Mouse (Mus musculus): Measurements from ENCODE around the gene Hykk. TPM values are rescaled to one million over a fixed set of nuclear protein-coding genes. Genes with fewer than 3 reads are reported as not detected.

The Hykk gene
- polyA plus RNA-seq (2015; fragmentation: Nextera tagmentation; extraction: Ambion mirVana), result 2.5 and 2.6 TPM in 2 replicates

- peak within 1 kb of the TSS; percentile 68 for H3K4me3 ChIP-seq
- H3K9ac ChIP-seq, result peak within 1 kb of the TSS; percentile 54
- no peaks in the 10 kb centered on the region for H3K27me3 ChIP-seq
- no peaks in the 10 kb centered on the region for H3K36me3 ChIP-seq
- no peaks in the 10 kb centered on the region for H3K9me3 ChIP-seq
- peaks cover 9% of the 10 kb centered on the region for H3K4me1 ChIP-seq (replicated peaks)
- ATAC-seq (ENCODE audit: low FRiP score, low read depth), result peak; percentile 100
- H3K4me2 ChIP-seq, result peak within 1 kb of the TSS; percentile 72
- peak within 1 kb of the TSS; percentile 36; the same call in 1 of the 2 replicates for H3K27ac ChIP-seq (replicated peaks)
- WGBS, result under 1% methylated on average over 34 of the region's 34 CpGs
Observed at GRCm38 (mm10) chr9:54917010-54917677, at the start of gene Hykk. TSS of gene Hykk (plus strand) at chr9:54917283.

- Histone ChIP-seq H3K9me3 (no peaks in the 10 kb centered on the region), H3K27me3 (no peaks in the 10 kb centered on the region), H3K27ac (replicated peaks) (no peak overlapping the region), H3K9ac (no peak overlapping the region), H3K4me1 (replicated peaks) (no peaks in the 10 kb centered on the region), H3K36me3 (peaks cover 23% of the 10 kb centered on the region), H3K4me3 (no peak overlapping the region), H3K4me2 (no peak overlapping the region)
- ATAC-seq (ENCODE audit: low FRiP score, low read depth), result no peak
- WGBS, result 92% methylated on average over 1 of the region's 1 CpGs
Observed at GRCm38 (mm10) chr9:54878759-54879158, 38.3 kb upstream of the Hykk start.

- Histone ChIP-seq H3K9me3 (no peaks in the 10 kb centered on the region), H3K36me3 (peaks cover 62% of the 10 kb centered on the region), H3K9ac (no peak overlapping the region), H3K4me3 (no peak overlapping the region), H3K4me2 (no peak overlapping the region), H3K27me3 (no peaks in the 10 kb centered on the region), H3K4me1 (replicated peaks) (no peaks in the 10 kb centered on the region), H3K27ac (replicated peaks) (no peak overlapping the region)
- WGBS, result 86% methylated on average over 4 of the region's 4 CpGs
- no peak for ATAC-seq (ENCODE audit: low FRiP score, low read depth)
Observed at GRCm38 (mm10) chr9:54892111-54892510, 25.0 kb upstream of the Hykk start.

- Histone ChIP-seq H3K27me3 (no peaks in the 10 kb centered on the region), H3K36me3 (peaks cover 67% of the 10 kb centered on the region), H3K27ac (replicated peaks) (no peak overlapping the region), H3K4me2 (no peak overlapping the region), H3K4me3 (no peak overlapping the region), H3K9me3 (no peaks in the 10 kb centered on the region), H3K4me1 (replicated peaks) (no peaks in the 10 kb centered on the region), H3K9ac (no peak overlapping the region)
- WGBS, result 92% methylated on average over 3 of the region's 3 CpGs
- no peak for ATAC-seq (ENCODE audit: low FRiP score, low read depth)
Observed at GRCm38 (mm10) chr9:54897097-54897496, 20.0 kb upstream of the Hykk start.

GRCm38 (mm10) chr9:54909446-54909845 is 7.6 kb upstream of the Hykk start:
- no peak for ATAC-seq (ENCODE audit: low FRiP score, low read depth)
- Histone ChIP-seq H3K27ac (replicated peaks) (no peak overlapping the region), H3K9ac (no peak overlapping the region), H3K36me3 (peaks cover 51% of the 10 kb centered on the region), H3K4me1 (replicated peaks) (no peaks in the 10 kb centered on the region), H3K4me2 (no peak overlapping the region), H3K4me3 (no peak overlapping the region), H3K27me3 (no peaks in the 10 kb centered on the region), H3K9me3 (no peaks in the 10 kb centered on the region)
- 96% methylated on average over 5 of the region's 5 CpGs for WGBS

- no peaks in the 10 kb centered on the region for H3K27me3 ChIP-seq
- no peak overlapping the region for H3K27ac ChIP-seq (replicated peaks)
- H3K9ac ChIP-seq, result no peak overlapping the region
- peaks cover 9% of the 10 kb centered on the region for H3K4me1 ChIP-seq (replicated peaks)
- no peak for ATAC-seq (ENCODE audit: low FRiP score, low read depth)
- 70% methylated on average over 7 of the region's 7 CpGs for WGBS
- H3K4me2 ChIP-seq, result no peak overlapping the region
- H3K4me3 ChIP-seq, result no peak overlapping the region
- H3K36me3 ChIP-seq, result peaks cover 9% of the 10 kb centered on the region; the same call in 1 of the 2 replicates
- H3K9me3 ChIP-seq, result no peaks in the 10 kb centered on the region
Observed at GRCm38 (mm10) chr9:54915576-54915975, 1.5 kb upstream of the Hykk start.

- Histone ChIP-seq H3K27me3 (no peaks in the 10 kb centered on the region), H3K9me3 (no peaks in the 10 kb centered on the region), H3K9ac (no peak overlapping the region), H3K27ac (replicated peaks) (no peak overlapping the region; the same call in 1 of the 2 replicates), H3K4me1 (replicated peaks) (peaks cover 9% of the 10 kb centered on the region), H3K4me3 (peak overlapping the region; percentile 68; the same call in 1 of the 2 replicates), H3K4me2 (peak overlapping the region; percentile 72), H3K36me3 (peaks cover 5% of the 10 kb centered on the region; the same call in 1 of the 2 replicates)
- ATAC-seq (ENCODE audit: low FRiP score, low read depth), result no peak; the same call in 1 of the 2 replicates
- 70% methylated on average over 8 of the region's 8 CpGs for WGBS
Observed at GRCm38 (mm10) chr9:54916401-54916800, 682 bp upstream of the Hykk start.

- no peak overlapping the region for H3K27ac ChIP-seq (replicated peaks)
- H3K27me3 ChIP-seq, result no peaks in the 10 kb centered on the region
- ATAC-seq (ENCODE audit: low FRiP score, low read depth), result no peak
- peak overlapping the region; percentile 72; the same call in 1 of the 2 replicates for H3K4me2 ChIP-seq
- H3K4me3 ChIP-seq, result no peak overlapping the region
- H3K9me3 ChIP-seq, result no peaks in the 10 kb centered on the region
- H3K36me3 ChIP-seq, result no peaks in the 10 kb centered on the region
- H3K9ac ChIP-seq, result no peak overlapping the region
- H3K4me1 ChIP-seq (replicated peaks), result peaks cover 9% of the 10 kb centered on the region
- 75% methylated on average over 2 of the region's 2 CpGs for WGBS
Observed at GRCm38 (mm10) chr9:54918191-54918590, 1.1 kb downstream of the Hykk start.

GRCm38 (mm10) chr9:54918781-54919180 is 1.7 kb downstream of the Hykk start:
- Histone ChIP-seq H3K4me2 (no peak overlapping the region), H3K27ac (replicated peaks) (no peak overlapping the region), H3K36me3 (no peaks in the 10 kb centered on the region), H3K27me3 (no peaks in the 10 kb centered on the region), H3K9me3 (no peaks in the 10 kb centered on the region), H3K4me1 (replicated peaks) (peaks cover 9% of the 10 kb centered on the region), H3K4me3 (no peak overlapping the region), H3K9ac (no peak overlapping the region)
- ATAC-seq (ENCODE audit: low FRiP score, low read depth), result no peak
- 95% methylated on average over 5 of the region's 5 CpGs for WGBS

- Histone ChIP-seq H3K36me3 (no peaks in the 10 kb centered on the region), H3K27me3 (no peaks in the 10 kb centered on the region), H3K9ac (no peak overlapping the region), H3K4me1 (replicated peaks) (peaks cover 9% of the 10 kb centered on the region), H3K4me2 (no peak overlapping the region), H3K4me3 (no peak overlapping the region), H3K27ac (replicated peaks) (no peak overlapping the region), H3K9me3 (no peaks in the 10 kb centered on the region)
- 59% methylated on average over 4 of the region's 4 CpGs for WGBS
- no peak for ATAC-seq (ENCODE audit: low FRiP score, low read depth)
Observed at GRCm38 (mm10) chr9:54919946-54920345, 2.9 kb downstream of the Hykk start.

GRCm38 (mm10) chr9:54930741-54931140 is 13.7 kb downstream of the Hykk start:
- H3K27ac ChIP-seq (replicated peaks), result no peak overlapping the region
- H3K9ac ChIP-seq, result no peak overlapping the region
- 98% methylated on average over 1 of the region's 1 CpGs for WGBS
- H3K9me3 ChIP-seq, result no peaks in the 10 kb centered on the region
- H3K27me3 ChIP-seq, result no peaks in the 10 kb centered on the region
- H3K4me3 ChIP-seq, result no peak overlapping the region
- H3K4me2 ChIP-seq, result no peak overlapping the region
- H3K36me3 ChIP-seq, result no peaks in the 10 kb centered on the region
- no peak for ATAC-seq (ENCODE audit: low FRiP score, low read depth)
- H3K4me1 ChIP-seq (replicated peaks), result no peaks in the 10 kb centered on the region

GRCm38 (mm10) chr9:54931765-54932164 is 14.7 kb downstream of the Hykk start:
- H3K27me3 ChIP-seq, result no peaks in the 10 kb centered on the region
- no peak for ATAC-seq (ENCODE audit: low FRiP score, low read depth)
- no peak overlapping the region for H3K9ac ChIP-seq
- no peaks in the 10 kb centered on the region for H3K9me3 ChIP-seq
- no peaks in the 10 kb centered on the region for H3K4me1 ChIP-seq (replicated peaks)
- no peak overlapping the region for H3K4me3 ChIP-seq
- H3K27ac ChIP-seq (replicated peaks), result no peak overlapping the region
- no peaks in the 10 kb centered on the region for H3K36me3 ChIP-seq
- 7% methylated on average over 1 of the region's 1 CpGs for WGBS
- no peak overlapping the region for H3K4me2 ChIP-seq

GRCm38 (mm10) chr9:54932379-54932778 is 15.3 kb downstream of the Hykk start:
- Histone ChIP-seq H3K36me3 (no peaks in the 10 kb centered on the region), H3K27ac (replicated peaks) (no peak overlapping the region), H3K27me3 (no peaks in the 10 kb centered on the region), H3K9ac (no peak overlapping the region), H3K4me3 (no peak overlapping the region), H3K9me3 (no peaks in the 10 kb centered on the region), H3K4me1 (replicated peaks) (no peaks in the 10 kb centered on the region), H3K4me2 (no peak overlapping the region)
- ATAC-seq (ENCODE audit: low FRiP score, low read depth), result no peak
- WGBS, result 74% methylated on average over 2 of the region's 2 CpGs
